Mouse (Mus musculus) stomach, postnatal 0 days (tissue): ENCODE measurements around the gene Zc3hav1.

Experiments used
- CTCF ChIP-seq: IDR thresholded peaks from 2 replicates; pipeline ENCODE4 v1.5.1; 2016; ENCODE audit warnings: antibody characterized with exemption, low read depth, mild to moderate bottlenecking, moderate library complexity
- EP300 ChIP-seq: optimal IDR thresholded peaks from 2 replicates; pipeline ENCODE3; 2016; ENCODE audit warnings: antibody characterized with exemption

DNA sequence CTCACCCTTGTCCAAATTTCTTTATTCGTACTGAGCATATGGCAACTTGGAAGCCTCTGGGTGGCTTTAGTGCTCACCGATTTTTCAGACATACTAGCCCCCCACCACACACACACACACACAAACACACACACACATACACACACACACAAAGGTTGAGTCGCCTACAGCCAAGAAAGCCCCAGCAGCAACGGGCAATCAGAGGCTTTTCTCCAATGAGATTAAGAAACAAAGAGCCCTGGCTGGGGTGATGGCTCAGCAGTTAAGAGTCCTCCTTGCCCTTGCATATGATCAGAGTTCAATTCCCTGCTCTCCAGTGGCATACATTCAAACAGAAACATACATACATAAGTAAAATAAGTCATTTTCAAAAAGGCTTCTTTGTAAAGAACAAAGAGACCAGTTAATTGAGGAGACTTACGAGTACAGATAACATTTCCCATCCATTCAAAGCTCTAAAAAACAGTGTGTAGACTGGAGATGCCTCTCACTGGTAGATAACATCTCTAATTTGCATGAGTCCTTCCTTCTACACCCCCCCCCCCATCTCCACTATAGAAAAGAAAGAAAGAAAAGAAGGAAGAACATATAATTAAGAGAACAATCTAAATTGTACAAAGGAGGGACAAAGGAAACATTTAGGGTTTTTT lies 3.3 kb upstream of the Zc3hav1 start:
- TF ChIP-seq CTCF: no peak
- TF ChIP-seq EP300: no peak
